Mouse (Mus musculus) bone marrow, adult 2 months (tissue): ENCODE results near the gene Ric8a.

Experiments
- CTCF ChIP-seq: fragments of 200-500 bp; IDR thresholded peaks from 2 replicates; pipeline ENCODE4 v1.5.1; 2011; ENCODE audit warnings: low read length, control low read depth; ENCODE audit not compliant: control insufficient read depth, insufficient read depth
- POLR2A ChIP-seq: fragments of 200-500 bp; IDR thresholded peaks from 2 replicates; pipeline ENCODE4 v1.6.1; 2011; ENCODE audit warnings: low read depth, mild to moderate bottlenecking, control low read depth, low read length, borderline replicate concordance; ENCODE audit not compliant: control insufficient read depth

- TF ChIP-seq CTCF, result no peak
- TF ChIP-seq POLR2A, result no peak
These were observed 4.8 kb upstream of the Ric8a start for GRCm38 (mm10) chr7:140851916-140852315.
